Mouse (Mus musculus) liver, embryonic 11.5 days (tissue): Measurements from ENCODE around the gene Trim15. TPM values are rescaled to one million over a fixed set of nuclear protein-coding genes. Genes with fewer than 3 reads are reported as not detected.
"Not testable (repeated sequence)": the region's sequence is repeated elsewhere in the genome, so short reads cannot be mapped to it uniquely, and the experiment has no call there.

Experiments
- ATAC-seq: fragments of 200-750 bp; cut with Nextera tagmentation; replicated peaks from 2 replicates; pipeline ENCODE4 v1.8.0; 2017; ENCODE audit warnings: moderate number of reproducible peaks, mild to moderate bottlenecking, moderate TSS enrichment, moderate library complexity; ENCODE audit not compliant: low FRiP score
- DNase-seq: peaks from one replicate; pipeline ENCODE4 v3.0.0-alpha.2; 2017; ENCODE audit warnings: low spot score
- H3K27ac ChIP-seq: fragments of 300-500 bp; sonication (generic); 2 replicates; pipeline ENCODE4 v1.5.1; 2014; ENCODE audit warnings: mild to moderate bottlenecking, low read depth, low read length, control low read depth
- H3K27me3 ChIP-seq: fragments of 300-500 bp; sonication (generic); replicated peaks from 2 replicates; pipeline ENCODE4 v1.6.1; 2014; ENCODE audit warnings: low read length, mixed read lengths; ENCODE audit not compliant: control insufficient read depth, insufficient read depth
- H3K36me3 ChIP-seq: fragments of 300-500 bp; sonication (generic); 2 replicates; pipeline ENCODE4 v1.6.1; 2014; ENCODE audit warnings: mild to moderate bottlenecking, low read length, moderate library complexity, mixed read lengths; ENCODE audit not compliant: control insufficient read depth, insufficient read depth
- H3K4me1 ChIP-seq: fragments of 300-500 bp; sonication (generic); replicated peaks from 2 replicates; pipeline ENCODE4 v1.6.1; 2014; ENCODE audit warnings: low read length, mixed read lengths; ENCODE audit not compliant: control insufficient read depth, insufficient read depth
- H3K4me2 ChIP-seq: fragments of 300-500 bp; sonication (generic); 2 replicates; pipeline ENCODE4 v1.6.1; 2014; ENCODE audit warnings: mild to moderate bottlenecking, control low read depth, moderate library complexity
- H3K4me3 ChIP-seq: fragments of 300-500 bp; sonication (generic); 2 replicates; pipeline ENCODE4 v1.5.1; 2014; ENCODE audit warnings: low read depth, low read length, control low read depth
- H3K9ac ChIP-seq: fragments of 300-500 bp; sonication (generic); 2 replicates; pipeline ENCODE4 v1.6.1; 2014; ENCODE audit warnings: low read depth, low read length, control low read depth
- H3K9me3 ChIP-seq: fragments of 300-500 bp; sonication (generic); 2 replicates; pipeline ENCODE4 v1.6.1; 2016; ENCODE audit warnings: low read length, inconsistent platforms, mixed read lengths; ENCODE audit not compliant: control insufficient read depth
- WGBS: fragments of 180-500 bp; shearing (Covaris S2); extraction: QIAGEN DNeasy Blood & Tissue Kit; methylation state at CpG from one replicate; pipeline ENCODE4 v1.1.7; 2014; 5-methylcytosine and 5-hydroxymethylcytosine counted together
- polyA plus RNA-seq: library from polyadenylated mRNA; unstranded; fragments of >200 nt; fragmentation: Nextera tagmentation; extraction: Ambion mirVana; gene quantifications from 2 replicates; pipeline ENCODE4 v1.2.1, GENCODE M21; 2014

Trim15 gene
- polyA plus RNA-seq, 1 experiment from 2014 or later = 0.18 TPM

DNA sequence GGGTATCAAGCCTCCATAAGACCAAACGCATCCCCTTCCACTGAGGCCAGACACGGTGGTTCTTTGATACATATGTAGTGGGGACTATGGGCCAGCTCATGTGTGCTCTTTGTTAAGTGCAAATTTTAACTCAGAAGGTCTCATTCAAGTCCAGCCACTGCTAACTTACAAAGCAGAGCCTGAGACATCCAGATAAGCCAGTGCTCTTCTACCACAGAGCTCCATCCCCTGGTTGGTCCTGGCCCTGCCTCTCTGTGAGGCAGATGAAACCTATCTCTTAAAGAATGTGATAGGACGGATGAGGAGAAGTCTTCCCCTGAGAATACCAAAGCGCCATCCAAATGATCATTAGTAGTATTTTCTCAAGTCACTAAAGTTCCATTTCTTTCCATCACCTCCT is 32.4 kb upstream of the Trim15 start:
- no peaks in the 10 kb centered on the region for H3K36me3 ChIP-seq
- no peak overlapping the region for H3K4me2 ChIP-seq
- H3K4me1 ChIP-seq = no peaks in the 10 kb centered on the region
- WGBS = 65% methylated on average over 4 of the region's 4 CpGs
- H3K9ac ChIP-seq = no peak overlapping the region
- no peak overlapping the region for H3K4me3 ChIP-seq
- no peak overlapping the region for H3K27ac ChIP-seq
- ATAC-seq (no peak), DNase-seq (no peak)
- H3K27me3 ChIP-seq = peaks cover 14% of the 10 kb centered on the region; the same call in 1 of the 2 replicates
- H3K9me3 ChIP-seq = no peaks in the 10 kb centered on the region

DNA sequence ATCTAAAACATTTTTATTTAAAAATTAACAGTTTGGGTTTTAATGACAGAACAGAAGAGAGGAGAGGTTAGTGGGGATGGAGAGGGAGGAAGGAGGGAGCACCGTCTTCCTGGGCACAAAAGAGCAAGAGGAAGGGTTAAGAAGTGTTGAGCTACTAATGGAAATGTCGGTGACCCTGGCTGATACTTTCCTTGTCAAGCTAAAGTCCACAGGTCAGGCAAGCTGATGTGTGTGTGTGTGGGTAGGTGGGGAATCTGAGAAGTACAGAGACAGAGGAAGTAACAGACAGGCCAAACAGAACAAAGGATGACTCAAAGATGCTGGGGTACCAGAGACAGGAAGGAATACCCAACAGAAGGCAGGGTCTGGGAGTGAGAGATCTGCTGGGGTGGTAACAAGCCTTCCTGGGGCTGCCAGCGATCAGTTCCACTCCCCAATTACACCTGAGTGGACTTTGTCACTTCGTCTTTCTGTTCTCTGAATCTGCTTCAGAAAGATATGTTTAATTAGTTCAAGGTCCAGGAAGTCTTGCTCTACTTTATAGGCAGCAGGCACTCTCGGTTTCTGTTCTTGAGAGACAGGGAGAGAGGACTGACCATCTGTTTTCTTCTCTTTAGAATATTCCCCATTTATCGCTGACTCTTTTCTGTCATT is 30.7 kb upstream of the Trim15 start, which contains the start of gene Trim31:
TSS of gene Trim31 (plus strand) at position 567 of the 654 bp plus-strand sequence.
- no peak for DNase-seq
- H3K4me2 ChIP-seq = no peak within 1 kb of the TSS
- no peak within 1 kb of the TSS for H3K27ac ChIP-seq
- 48% methylated on average over 6 of the region's 6 CpGs for WGBS
- peaks cover 14% of the 10 kb centered on the region; the same call in 1 of the 2 replicates for H3K27me3 ChIP-seq
- no peak within 1 kb of the TSS for H3K4me3 ChIP-seq
- no peak for ATAC-seq
- no peaks in the 10 kb centered on the region for H3K9me3 ChIP-seq
- H3K9ac ChIP-seq = no peak within 1 kb of the TSS
- no peaks in the 10 kb centered on the region; the same call in 1 of the 2 replicates for H3K4me1 ChIP-seq
- no peaks in the 10 kb centered on the region for H3K36me3 ChIP-seq

DNA sequence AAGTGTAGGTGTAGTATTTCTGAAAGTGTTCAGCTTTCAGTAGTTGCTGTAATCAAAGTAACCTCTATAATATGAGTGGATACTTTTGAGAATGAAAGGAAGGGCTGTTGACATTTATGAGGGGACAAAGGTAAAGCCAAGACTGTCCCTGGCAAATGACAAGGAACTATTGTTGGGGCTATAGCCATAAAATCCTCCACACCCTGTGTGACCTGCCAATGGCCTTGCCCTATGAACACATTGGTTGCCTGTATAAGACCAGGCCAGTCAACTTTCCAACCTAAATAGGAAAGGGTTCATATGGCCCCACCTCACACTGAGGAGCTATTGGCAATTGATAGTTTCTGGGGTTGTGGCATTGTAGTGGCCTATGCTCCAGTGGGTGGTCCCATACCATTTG is 30.1 kb upstream of the Trim15 start:
- H3K4me1 ChIP-seq = no peaks in the 10 kb centered on the region; the same call in 1 of the 2 replicates
- ATAC-seq (no peak), DNase-seq (no peak)
- no peak overlapping the region for H3K4me2 ChIP-seq
- no peak overlapping the region for H3K27ac ChIP-seq
- no peaks in the 10 kb centered on the region for H3K9me3 ChIP-seq
- peaks cover 14% of the 10 kb centered on the region; the same call in 1 of the 2 replicates for H3K27me3 ChIP-seq
- H3K36me3 ChIP-seq = no peaks in the 10 kb centered on the region
- no peak overlapping the region for H3K9ac ChIP-seq
- no peak overlapping the region for H3K4me3 ChIP-seq

DNA sequence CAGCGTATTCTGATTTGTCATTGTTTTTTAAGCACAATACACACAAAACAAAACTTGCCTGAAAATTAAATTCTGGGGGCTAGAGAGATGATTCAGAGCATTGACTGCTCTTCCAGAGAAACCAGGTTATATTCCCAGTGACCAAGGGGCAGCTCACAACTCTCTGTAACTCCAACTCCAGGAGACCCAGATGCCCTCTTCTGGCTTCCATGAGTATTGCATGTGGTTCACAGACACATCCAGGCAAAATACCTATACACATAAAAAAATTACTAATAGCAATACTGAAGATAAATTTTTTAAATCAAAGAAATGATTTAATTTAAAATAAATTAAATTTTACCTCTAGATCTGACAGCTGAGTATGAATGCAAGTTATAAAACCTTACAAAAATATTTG is 29.6 kb upstream of the Trim15 start:
- no peak for ATAC-seq
- Histone ChIP-seq H3K9ac (no peak overlapping the region), H3K4me2 (no peak overlapping the region), H3K27me3 (peaks cover 14% of the 10 kb centered on the region; the same call in 1 of the 2 replicates), H3K36me3 (no peaks in the 10 kb centered on the region), H3K9me3 (no peaks in the 10 kb centered on the region), H3K4me3 (no peak overlapping the region), H3K27ac (no peak overlapping the region), H3K4me1 (no peaks in the 10 kb centered on the region; the same call in 1 of the 2 replicates)
- no peak for DNase-seq
- 92% methylated on average over 1 of the region's 1 CpGs for WGBS

DNA sequence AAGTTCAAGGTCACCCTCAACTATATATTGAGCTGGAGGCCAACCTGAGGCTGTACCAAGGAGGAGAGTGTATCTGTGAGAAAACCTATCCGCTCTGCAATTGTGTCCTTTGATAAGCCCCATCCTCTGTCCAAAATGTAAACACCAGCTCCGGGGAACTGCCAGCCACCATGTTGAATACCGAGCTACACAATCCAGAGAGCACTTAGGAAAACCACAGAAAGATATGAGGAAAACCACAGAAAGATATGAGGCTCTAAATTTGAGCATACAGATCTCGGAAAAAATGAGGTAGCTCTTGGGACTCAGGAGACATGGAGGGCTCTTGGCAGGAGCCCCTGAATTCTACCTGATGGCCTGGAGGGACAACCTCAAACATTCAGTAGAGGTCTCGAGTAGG is 26.4 kb upstream of the Trim15 start:
- WGBS = 24% methylated on average over 5 of the region's 5 CpGs
- H3K36me3 ChIP-seq = no peaks in the 10 kb centered on the region
- peaks cover 17% of the 10 kb centered on the region; the same call in 1 of the 2 replicates for H3K27me3 ChIP-seq
- H3K27ac ChIP-seq = no peak overlapping the region
- H3K9ac ChIP-seq = no peak overlapping the region
- no peak overlapping the region for H3K4me2 ChIP-seq
- DNase-seq = no peak
- H3K4me3 ChIP-seq = no peak overlapping the region
- no peaks in the 10 kb centered on the region; the same call in 1 of the 2 replicates for H3K4me1 ChIP-seq
- H3K9me3 ChIP-seq = no peaks in the 10 kb centered on the region
- ATAC-seq = no peak

DNA sequence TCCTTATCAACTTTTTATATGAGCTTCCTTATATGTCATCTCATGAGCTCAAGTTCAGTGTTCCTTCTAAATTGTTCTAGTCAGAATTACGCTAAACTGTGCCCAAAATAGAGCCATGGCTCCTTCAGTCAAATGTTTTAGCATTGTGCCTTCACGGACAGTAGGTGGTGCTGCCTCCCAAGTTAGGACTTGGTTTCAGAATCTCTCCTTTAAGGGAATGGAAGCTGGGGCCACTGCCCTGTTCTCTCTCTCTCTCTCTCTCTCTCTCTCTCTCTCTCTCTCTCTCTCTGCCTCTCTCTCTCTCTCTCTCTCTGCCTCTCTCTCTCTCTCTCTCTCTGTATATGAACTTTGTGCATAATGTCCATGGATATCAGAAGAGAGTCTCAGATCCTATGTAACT is 25.4 kb upstream of the Trim15 start:
- Histone ChIP-seq H3K27me3 (peaks cover 9% of the 10 kb centered on the region; the same call in 1 of the 2 replicates), H3K9ac (no peak overlapping the region), H3K4me1 (no peaks in the 10 kb centered on the region; the same call in 1 of the 2 replicates), H3K4me3 (no peak overlapping the region), H3K27ac (no peak overlapping the region), H3K9me3 (no peaks in the 10 kb centered on the region), H3K4me2 (no peak overlapping the region), H3K36me3 (no peaks in the 10 kb centered on the region)
- WGBS = 16% methylated on average over 2 of the region's 2 CpGs
- ATAC-seq (no peak), DNase-seq (no peak)

DNA sequence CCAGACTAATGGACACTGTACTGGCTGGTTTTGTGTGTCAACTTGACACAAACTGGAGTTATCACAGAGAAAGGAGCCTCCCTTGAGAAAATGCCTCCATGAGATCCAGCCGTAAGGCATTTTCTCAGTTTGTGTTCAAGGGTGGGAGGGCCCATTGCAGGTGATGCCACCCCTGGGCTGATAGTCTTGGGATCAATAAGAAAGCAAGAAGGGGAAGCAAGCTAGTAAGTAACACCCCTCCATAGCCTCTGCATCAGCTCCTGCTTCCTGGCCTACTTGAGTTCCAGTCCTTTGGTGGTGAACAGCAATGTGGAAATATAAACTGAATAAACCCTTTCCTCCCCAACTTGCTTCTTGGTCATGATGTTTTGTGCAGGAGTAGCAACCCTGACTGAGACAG is 24.5 kb upstream of the Trim15 start:
- not testable (repeated sequence) for H3K36me3 ChIP-seq, H3K9me3 ChIP-seq, H3K9ac ChIP-seq, ATAC-seq, DNase-seq, H3K4me3 ChIP-seq, H3K27me3 ChIP-seq, H3K4me1 ChIP-seq, H3K4me2 ChIP-seq, H3K27ac ChIP-seq
- WGBS = 79% methylated on average over 1 of the region's 1 CpGs

DNA sequence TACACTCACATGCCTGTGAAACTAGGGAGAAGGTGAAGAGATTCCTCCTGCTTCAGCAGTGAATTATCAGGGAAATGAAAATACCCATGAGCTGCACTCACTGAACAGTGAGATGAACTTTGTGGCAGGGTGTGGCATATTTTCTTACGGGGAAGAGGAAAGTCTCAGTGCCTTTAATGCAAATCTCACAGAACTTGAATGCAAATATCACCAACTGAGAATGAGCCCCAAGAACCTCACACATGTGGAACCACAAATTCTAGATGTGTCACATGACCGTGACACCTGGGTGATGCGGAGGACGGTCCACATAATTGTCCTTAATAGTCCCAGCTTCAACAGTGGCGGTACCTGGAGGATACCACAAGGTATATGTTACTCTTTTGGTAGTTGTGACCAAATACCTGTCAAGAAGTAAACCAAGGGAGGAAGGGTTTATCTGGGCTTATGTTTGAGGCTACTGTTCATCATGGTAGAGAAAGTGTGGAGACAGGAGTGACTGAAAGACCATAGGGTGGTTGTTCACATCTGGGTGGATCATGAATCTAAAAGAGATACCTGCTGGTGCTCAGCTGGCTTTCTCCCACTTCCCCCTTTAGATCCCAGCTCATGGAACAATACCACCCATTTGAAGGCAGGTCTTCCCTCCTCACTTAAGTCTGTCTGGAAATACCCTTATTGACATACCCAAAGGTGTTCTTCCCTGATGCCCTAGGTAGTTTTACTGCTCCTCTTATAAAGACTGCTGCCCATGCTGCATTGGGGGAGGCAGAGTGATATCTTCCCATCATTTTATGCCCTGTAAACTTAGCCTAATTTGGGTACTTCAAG is 23.3 kb upstream of the Trim15 start, which contains the start of gene Trim40:
TSS of gene Trim40 (minus strand) at position 51 of the 831 bp plus-strand sequence.
- Histone ChIP-seq H3K36me3 (no peaks in the 10 kb centered on the region), H3K9me3 (no peaks in the 10 kb centered on the region), H3K4me3 (no peak within 1 kb of the TSS), H3K4me1 (no peaks in the 10 kb centered on the region; the same call in 1 of the 2 replicates), H3K9ac (no peak within 1 kb of the TSS), H3K27me3 (peaks cover 9% of the 10 kb centered on the region; the same call in 1 of the 2 replicates), H3K27ac (no peak within 1 kb of the TSS), H3K4me2 (no peak within 1 kb of the TSS)
- WGBS = 81% methylated on average over 5 of the region's 5 CpGs
- DNase-seq = no peak
- ATAC-seq = no peak
